Mouse (Mus musculus) spleen, adult 2 months (tissue): Measurements from ENCODE around the gene Rundc3b.

Experiments used
- CTCF ChIP-seq: fragments of 200-500 bp; IDR thresholded peaks from 2 replicates; pipeline ENCODE4 v1.5.1; 2011; ENCODE audit warnings: mild to moderate bottlenecking, inconsistent platforms; ENCODE audit not compliant: insufficient read depth, insufficient read length, insufficient replicate concordance; ENCODE audit errors: extremely low read depth
- POLR2A ChIP-seq: fragments of 200-500 bp; IDR thresholded peaks from 2 replicates; pipeline ENCODE4 v1.6.1; 2011; ENCODE audit warnings: low read depth, low read length, inconsistent platforms

- TF ChIP-seq CTCF (no peak), POLR2A (no peak)
These were observed 41.9 kb upstream of the Rundc3b start for GRCm38 (mm10) chr5:8664678-8665077.
